Mouse (Mus musculus): ENCODE data around the gene Zfp688. TPM values are rescaled to one million over a fixed set of nuclear protein-coding genes. Genes with fewer than 3 reads are reported as not detected.
A peak's percentile ranks its signal among the peaks of the same experiment; 100 is the strongest.
"Not testable (repeated sequence)": the region's sequence is repeated elsewhere in the genome, so short reads cannot be mapped to it uniquely, and the experiment has no call there.

The Zfp688 gene
- polyA plus RNA-seq, 1 experiment from 2014 or later: 32.3 TPM

DNA sequence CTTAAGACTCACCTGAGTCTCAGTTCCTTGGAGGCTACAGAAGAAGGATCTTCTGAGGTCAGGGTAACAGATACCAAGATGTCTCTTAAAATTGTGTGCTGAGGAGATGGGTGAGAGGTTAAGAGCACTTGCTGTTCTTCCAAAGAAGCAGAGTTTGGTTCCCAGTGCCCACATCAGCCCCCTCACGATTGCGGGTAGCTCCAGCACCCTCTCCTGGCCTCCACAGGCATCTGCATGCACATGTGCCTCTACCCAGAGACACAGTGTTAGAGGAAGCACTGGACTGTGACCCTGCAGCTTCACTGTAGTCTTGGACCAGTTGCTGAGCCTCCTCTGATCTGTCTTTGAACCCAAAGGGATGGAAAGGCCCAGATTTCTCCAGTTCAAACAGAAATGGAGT is 18.9 kb downstream of the Zfp688 start:
- 31% methylated on average over 2 of the region's 2 CpGs for WGBS

DNA sequence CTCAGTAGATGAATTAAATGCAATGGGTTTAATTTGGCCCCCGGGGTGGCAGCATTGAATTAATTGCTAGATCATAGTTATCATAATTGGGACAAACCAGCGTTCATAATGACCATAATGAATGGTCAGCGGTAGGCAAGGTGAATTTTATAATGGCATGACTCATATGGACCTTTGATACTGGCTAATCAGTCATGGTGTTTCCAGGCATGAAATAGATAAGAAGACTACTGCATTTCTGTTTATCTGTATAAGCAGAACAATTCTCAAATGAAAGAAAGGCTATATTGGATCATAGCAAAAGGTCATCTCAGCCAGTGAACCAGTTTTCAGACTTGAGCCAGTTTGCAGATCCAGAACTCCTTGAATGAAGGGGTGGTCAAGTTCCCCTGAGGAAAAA is 21.5 kb downstream of the Zfp688 start:
- Histone ChIP-seq H3K4me3 (replicated peaks) (no peak overlapping the region), H3K9ac (no peak overlapping the region), H3K27ac (no peak overlapping the region), H3K9me3 (no peaks in the 10 kb centered on the region), H3K36me3 (replicated peaks) (0 out of 2 replicates have a peak, but pooled peaks cover 4% of the 10 kb centered on the region), H3K27me3 (peaks cover 3% of the 10 kb centered on the region; the same call in 1 of the 2 replicates), H3K4me1 (no peaks in the 10 kb centered on the region), H3K4me2 (no peak overlapping the region)
- ATAC-seq (ENCODE audit: low FRiP score): no peak
- WGBS: 64% methylated on average over 3 of the region's 3 CpGs

More for the DNA sequence above, 18.9 kb downstream of the Zfp688 start:
- H3K4me1 ChIP-seq: peaks cover 7% of the 10 kb centered on the region; the same call in 1 of the 2 replicates
- H3K27me3 ChIP-seq: no peaks in the 10 kb centered on the region
- H3K4me3 ChIP-seq (replicated peaks): no peak overlapping the region
- no peak overlapping the region for H3K9ac ChIP-seq
- H3K4me2 ChIP-seq: no peak overlapping the region
- H3K27ac ChIP-seq: no peak overlapping the region
- no peaks in the 10 kb centered on the region for H3K9me3 ChIP-seq
- 0 out of 2 replicates have a peak, but pooled peaks cover 4% of the 10 kb centered on the region for H3K36me3 ChIP-seq (replicated peaks)
- ATAC-seq (ENCODE audit: low FRiP score): no peak

DNA sequence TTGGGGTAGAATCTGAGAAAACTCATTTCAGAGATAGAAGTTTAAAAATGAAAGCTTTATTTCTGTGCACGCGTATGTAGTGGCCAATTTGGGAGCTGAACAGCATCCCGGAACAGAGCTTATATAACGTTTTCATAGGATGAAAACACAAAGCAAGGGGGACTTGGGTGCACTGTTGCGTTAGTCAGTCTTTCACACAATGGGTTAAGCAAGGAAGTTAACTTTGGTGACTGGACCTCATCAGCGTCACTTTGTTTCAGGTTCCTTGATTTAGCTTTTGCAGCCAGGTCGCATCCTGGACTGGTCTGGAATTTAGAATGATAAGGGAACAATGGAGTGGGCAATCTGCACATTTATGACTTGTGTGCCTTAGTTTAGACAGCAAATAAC is 27.9 kb downstream of the Zfp688 start:
- WGBS: 29% methylated on average over 7 of the region's 7 CpGs
- peak; percentile 3; the same call in 1 of the 2 replicates for ATAC-seq (ENCODE audit: low FRiP score)
- peak overlapping the region; percentile 86 for H3K9ac ChIP-seq
- H3K9me3 ChIP-seq: no peaks in the 10 kb centered on the region
- peak overlapping the region; percentile 70 for H3K4me3 ChIP-seq (replicated peaks)
- H3K27me3 ChIP-seq: peaks cover 3% of the 10 kb centered on the region; the same call in 1 of the 2 replicates
- H3K4me2 ChIP-seq: peak overlapping the region; percentile 79
- peaks cover 15% of the 10 kb centered on the region for H3K4me1 ChIP-seq
- H3K36me3 ChIP-seq (replicated peaks): peaks cover 14% of the 10 kb centered on the region
- H3K27ac ChIP-seq: peak overlapping the region; percentile 47; the same call in 1 of the 2 replicates

DNA sequence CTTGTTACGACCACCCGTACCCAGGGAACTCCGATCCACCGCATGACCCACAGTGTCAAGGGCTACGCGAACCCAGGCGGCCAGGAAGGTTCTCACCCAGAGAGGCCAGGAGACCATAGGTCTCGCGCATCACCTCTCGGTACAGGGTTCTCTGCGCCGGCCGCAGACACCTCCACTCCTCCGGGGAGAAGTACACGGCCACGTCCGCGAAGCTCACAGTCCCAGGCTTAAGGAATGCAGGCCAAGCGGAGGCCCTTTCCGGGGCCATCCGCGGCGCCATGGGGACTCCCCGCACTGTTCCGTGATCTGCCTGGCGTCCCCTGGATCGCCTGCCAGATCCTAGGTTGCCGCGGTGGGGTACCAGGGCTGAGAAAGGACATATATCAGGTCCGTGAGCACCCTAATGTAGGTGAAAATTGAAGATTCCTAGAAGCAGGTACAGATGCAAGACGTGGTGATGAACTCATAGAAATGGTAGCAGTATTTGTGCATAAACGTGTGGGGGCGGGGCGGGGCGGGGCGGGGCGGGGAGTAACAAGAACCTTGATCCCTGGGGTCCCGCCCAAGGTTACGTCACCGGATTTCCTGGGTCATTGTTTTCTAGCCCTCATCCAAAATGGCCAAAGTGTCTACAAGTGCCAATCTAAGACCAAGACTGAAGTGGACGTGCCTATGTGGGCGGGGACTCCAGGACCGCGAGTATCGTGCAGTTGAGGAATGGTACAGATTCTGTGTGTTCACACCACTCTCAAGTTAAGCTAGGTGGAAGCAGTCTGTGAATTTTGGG is 28.5 kb downstream of the Zfp688 start, which contains the start of gene E430018J23Rik:
TSS of gene E430018J23Rik (minus strand) at position 473 of the 787 bp plus-strand sequence.
- peaks cover 15% of the 10 kb centered on the region for H3K4me1 ChIP-seq
- peak within 1 kb of the TSS; percentile 70 for H3K4me3 ChIP-seq (replicated peaks)
- H3K4me2 ChIP-seq: peak within 1 kb of the TSS; percentile 79
- no peaks in the 10 kb centered on the region for H3K9me3 ChIP-seq
- H3K27ac ChIP-seq: peak within 1 kb of the TSS; percentile 75
- H3K27me3 ChIP-seq: peaks cover 3% of the 10 kb centered on the region; the same call in 1 of the 2 replicates
- peak; percentile 95 for ATAC-seq (ENCODE audit: low FRiP score)
- peaks cover 14% of the 10 kb centered on the region for H3K36me3 ChIP-seq (replicated peaks)
- peak within 1 kb of the TSS; percentile 86 for H3K9ac ChIP-seq
- 2% methylated on average over 45 of the region's 45 CpGs for WGBS

DNA sequence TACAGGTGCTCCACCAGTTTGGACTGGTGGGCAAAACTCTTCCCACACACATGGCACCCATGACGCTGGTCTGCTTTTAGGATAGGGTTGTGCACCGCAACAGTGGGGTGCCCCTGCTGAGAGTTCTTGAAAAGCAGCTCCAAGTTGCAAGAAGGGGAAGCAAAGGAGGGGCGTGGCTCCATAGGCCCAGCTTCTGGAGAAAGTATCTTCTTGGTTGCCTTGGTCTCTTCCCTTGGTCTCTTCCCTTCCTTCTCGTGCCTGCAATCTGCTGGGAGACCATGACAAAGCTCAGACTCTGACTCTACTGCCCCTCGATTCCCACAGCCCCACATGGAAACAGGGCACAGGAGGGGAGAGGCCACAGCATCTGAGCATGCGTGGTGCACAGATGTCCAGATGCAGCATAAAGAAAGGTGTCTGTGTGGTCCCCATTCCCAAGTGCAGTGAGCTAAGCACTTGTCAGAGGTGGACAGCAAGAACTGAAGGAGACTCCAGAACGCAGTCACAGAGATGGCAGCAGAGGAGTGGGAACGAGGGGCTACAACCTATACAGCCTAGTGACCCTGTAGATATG is 29.5 kb downstream of the Zfp688 start:
- H3K36me3 ChIP-seq (replicated peaks): peaks cover 14% of the 10 kb centered on the region
- 82% methylated on average over 8 of the region's 8 CpGs for WGBS
- no peak for ATAC-seq (ENCODE audit: low FRiP score)
- H3K9ac ChIP-seq: peak overlapping the region; percentile 86; the same call in 1 of the 2 replicates
- peak overlapping the region; percentile 79 for H3K4me2 ChIP-seq
- H3K27ac ChIP-seq: no peak overlapping the region
- H3K4me3 ChIP-seq (replicated peaks): peak overlapping the region; percentile 70
- H3K27me3 ChIP-seq: no peaks in the 10 kb centered on the region; the same call in 1 of the 2 replicates
- peaks cover 15% of the 10 kb centered on the region for H3K4me1 ChIP-seq
- no peaks in the 10 kb centered on the region for H3K9me3 ChIP-seq

DNA sequence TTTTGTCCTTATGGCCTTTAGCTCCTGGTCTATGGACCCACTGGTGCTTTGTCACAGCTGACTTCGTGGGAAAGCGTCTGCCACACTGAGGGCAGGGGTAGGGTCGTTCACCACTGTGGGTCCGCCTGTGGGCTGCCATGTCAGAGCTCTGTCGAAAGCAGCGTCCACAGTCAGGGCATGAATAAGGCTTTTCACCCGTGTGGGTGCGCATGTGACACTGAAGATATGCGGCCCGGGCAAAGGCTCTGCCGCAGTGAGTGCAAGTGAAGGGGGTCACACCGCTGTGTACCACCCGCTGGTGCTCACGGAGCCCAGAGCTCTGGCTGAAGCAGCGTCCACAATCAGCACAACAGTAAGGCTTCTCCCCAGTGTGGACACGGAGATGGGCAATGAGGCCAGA is 30.3 kb downstream of the Zfp688 start:
- 94% methylated on average over 16 of the region's 16 CpGs for WGBS
- Histone ChIP-seq H3K4me3 (replicated peaks) (no peak overlapping the region), H3K27ac (no peak overlapping the region), H3K4me1 (peaks cover 16% of the 10 kb centered on the region), H3K36me3 (replicated peaks) (peaks cover 14% of the 10 kb centered on the region), H3K4me2 (no peak overlapping the region), H3K9me3 (no peaks in the 10 kb centered on the region), H3K9ac (no peak overlapping the region), H3K27me3 (no peaks in the 10 kb centered on the region; the same call in 1 of the 2 replicates)
- no peak for ATAC-seq (ENCODE audit: low FRiP score)

DNA sequence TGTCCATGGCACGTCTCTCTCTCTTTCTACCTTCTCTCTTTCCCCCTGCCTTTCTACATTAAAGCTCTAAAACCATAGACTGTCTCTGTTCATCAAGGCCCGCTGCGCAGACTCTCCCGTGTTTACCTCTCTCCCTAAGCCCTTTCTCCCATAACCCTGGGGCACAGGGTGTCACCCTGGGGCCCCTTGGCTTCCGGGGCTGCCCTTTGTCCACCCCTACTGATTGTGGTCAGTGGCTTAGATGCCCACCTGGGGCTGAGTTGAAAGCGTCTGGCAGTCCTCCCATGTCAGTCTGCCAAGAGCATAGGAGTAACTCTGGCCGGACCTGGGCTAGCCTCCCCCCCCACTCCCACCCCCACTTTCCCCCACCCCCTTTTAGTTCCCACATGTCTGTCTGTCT is 31.6 kb downstream of the Zfp688 start:
- WGBS: 81% methylated on average over 7 of the region's 7 CpGs
- no peak for ATAC-seq (ENCODE audit: low FRiP score)
- Histone ChIP-seq H3K4me3 (replicated peaks) (no peak overlapping the region), H3K27ac (no peak overlapping the region), H3K4me1 (peaks cover 22% of the 10 kb centered on the region), H3K9ac (no peak overlapping the region), H3K36me3 (replicated peaks) (peaks cover 15% of the 10 kb centered on the region), H3K4me2 (no peak overlapping the region), H3K27me3 (no peaks in the 10 kb centered on the region), H3K9me3 (no peaks in the 10 kb centered on the region)

DNA sequence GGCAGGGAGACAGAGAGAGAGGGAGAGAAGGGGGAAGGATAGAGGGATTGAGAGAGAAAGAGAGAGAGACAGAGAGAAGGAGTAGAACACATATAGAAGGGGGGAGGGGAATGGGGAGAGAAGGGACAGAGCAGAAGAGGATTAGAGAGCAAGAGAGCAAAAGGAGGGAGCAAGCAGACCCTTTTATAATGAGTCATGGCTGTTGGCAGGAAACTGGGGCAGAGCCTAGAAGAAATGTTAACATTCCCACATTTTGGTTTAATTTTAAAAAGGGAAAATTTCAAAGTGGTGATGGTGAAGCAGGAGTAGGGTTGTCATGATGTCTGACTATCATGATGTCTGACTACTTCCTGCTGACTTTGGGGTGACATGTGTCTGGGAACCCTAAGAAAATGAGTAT is 33.7 kb downstream of the Zfp688 start:
- Histone ChIP-seq H3K4me1 (peaks cover 15% of the 10 kb centered on the region), H3K36me3 (replicated peaks) (peaks cover 29% of the 10 kb centered on the region)
- H3K4me2 ChIP-seq; H3K27ac ChIP-seq; H3K9me3 ChIP-seq; ATAC-seq (ENCODE audit: low FRiP score); H3K4me3 ChIP-seq (replicated peaks); H3K27me3 ChIP-seq; H3K9ac ChIP-seq: not testable (repeated sequence)

DNA sequence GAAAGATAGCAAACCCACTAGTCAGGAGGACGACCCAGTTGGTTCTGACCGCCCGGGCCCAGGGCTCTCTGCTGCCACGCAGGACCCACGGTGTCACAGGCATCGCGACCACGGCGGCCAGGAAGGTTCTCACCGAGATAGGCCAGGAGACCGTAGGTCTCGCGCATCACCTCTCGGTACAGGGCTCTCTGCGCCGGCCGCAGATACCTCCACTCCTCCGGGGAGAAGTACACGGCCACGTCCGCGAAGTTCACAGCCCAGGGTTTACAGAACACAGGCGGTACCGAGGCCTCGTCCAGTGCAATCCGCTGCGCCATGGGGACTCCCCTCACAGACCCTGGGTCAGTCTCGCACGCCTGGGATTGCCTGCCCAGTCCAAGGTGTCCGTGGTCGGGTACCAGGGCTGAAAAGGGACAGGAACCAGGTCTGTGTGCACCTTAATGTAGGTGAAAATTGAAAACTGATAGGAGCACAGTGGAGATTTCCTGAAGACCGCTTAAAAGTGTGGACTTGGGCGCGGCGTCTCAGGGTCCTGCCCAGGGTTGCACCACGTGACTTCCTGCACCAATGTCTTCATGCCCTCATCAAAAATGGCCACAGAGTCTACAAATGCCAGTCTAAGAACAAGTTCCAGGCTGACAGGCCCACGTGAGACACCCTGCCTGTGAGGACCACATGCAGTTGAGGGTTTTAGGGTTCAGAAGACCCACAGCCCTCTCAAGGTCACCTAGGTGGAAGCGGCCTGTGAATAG is 35.1 kb downstream of the Zfp688 start, which contains the start of gene 9130019O22Rik:
TSS of gene 9130019O22Rik (minus strand) at position 526 of the 752 bp plus-strand sequence.
- WGBS: 20% methylated on average over 38 of the region's 38 CpGs
- Histone ChIP-seq H3K4me2 (peak within 1 kb of the TSS; percentile 66), H3K27ac (no peak within 1 kb of the TSS), H3K4me1 (peaks cover 7% of the 10 kb centered on the region; the same call in 1 of the 2 replicates), H3K4me3 (replicated peaks) (peak within 1 kb of the TSS; percentile 49), H3K9me3 (no peaks in the 10 kb centered on the region), H3K9ac (peak within 1 kb of the TSS; percentile 66), H3K27me3 (no peaks in the 10 kb centered on the region), H3K36me3 (replicated peaks) (peaks cover 35% of the 10 kb centered on the region)
- ATAC-seq (ENCODE audit: low FRiP score): peak; percentile 92

DNA sequence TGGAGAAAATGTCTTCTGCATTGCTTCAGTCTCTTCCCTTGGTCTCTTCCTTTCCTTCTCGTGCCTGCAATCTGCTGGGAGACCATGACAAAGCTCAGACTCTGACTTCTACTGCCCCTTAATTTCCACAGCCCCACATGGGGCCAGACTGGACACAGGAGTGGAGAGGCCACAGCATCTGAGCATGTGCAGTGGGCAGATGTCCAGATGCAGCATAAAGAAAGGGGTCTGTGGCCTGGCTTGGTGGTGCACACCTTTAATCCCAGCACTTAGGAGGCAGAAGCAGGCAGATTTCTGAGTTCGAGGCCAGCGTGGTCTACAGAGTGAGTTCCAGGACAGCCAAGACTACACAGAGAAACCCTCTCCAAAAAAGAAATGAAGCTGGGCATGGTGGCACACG is 36.3 kb downstream of the Zfp688 start:
- H3K9ac ChIP-seq; H3K4me2 ChIP-seq; H3K27me3 ChIP-seq; H3K4me1 ChIP-seq; H3K9me3 ChIP-seq; H3K27ac ChIP-seq; ATAC-seq (ENCODE audit: low FRiP score); H3K4me3 ChIP-seq (replicated peaks): not testable (repeated sequence)
- 97% methylated on average over 4 of the region's 4 CpGs for WGBS
- peaks cover 24% of the 10 kb centered on the region for H3K36me3 ChIP-seq (replicated peaks)

DNA sequence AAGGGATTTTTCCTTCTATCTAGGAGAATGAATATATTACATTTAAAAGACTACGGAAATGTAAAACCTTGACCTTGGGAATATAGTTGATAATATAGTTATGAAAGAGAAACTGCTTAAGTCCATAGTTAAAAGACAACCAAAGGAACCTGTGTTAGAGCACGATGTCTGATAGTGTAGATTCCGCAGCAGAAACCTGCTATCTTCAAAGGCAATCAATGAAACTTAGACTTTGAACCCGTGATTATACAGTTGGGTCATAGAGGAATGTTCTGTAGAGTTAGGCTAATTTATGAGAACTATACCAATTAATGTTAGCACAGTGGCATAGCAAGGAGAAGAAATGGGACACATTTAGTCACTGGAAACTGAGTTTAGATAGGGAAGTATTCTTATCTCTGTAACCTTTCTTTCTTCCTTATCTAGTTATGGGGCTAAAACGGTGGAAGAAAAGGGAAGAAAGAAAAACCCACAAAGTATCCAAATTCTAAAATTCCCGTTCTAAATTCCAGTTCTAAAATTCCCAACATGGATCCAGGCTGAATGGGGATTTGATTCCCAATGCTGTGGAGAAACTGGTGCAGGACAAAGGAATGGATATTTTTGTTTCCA is 43.5 kb downstream of the Zfp688 start:
- no peaks in the 10 kb centered on the region for H3K9me3 ChIP-seq
- no peaks in the 10 kb centered on the region for H3K27me3 ChIP-seq
- no peak for ATAC-seq (ENCODE audit: low FRiP score)
- peaks cover 20% of the 10 kb centered on the region for H3K36me3 ChIP-seq (replicated peaks)
- no peak overlapping the region for H3K4me2 ChIP-seq
- no peak overlapping the region for H3K4me3 ChIP-seq (replicated peaks)
- no peak overlapping the region for H3K9ac ChIP-seq
- no peak overlapping the region for H3K27ac ChIP-seq
- H3K4me1 ChIP-seq: no peaks in the 10 kb centered on the region
- WGBS: 81% methylated on average over 6 of the region's 6 CpGs
